ENCODE assay signal across 9 mouse cellular contexts in genomic region chr10:61466242-61466641, GRCm38 (mm10). TPM values are rescaled to one million over a fixed set of nuclear protein-coding genes. Genes with fewer than 3 reads are reported as not detected.
DNase-seq lines count a peak whose midpoint lies in the region; ATAC-seq and TF ChIP-seq lines count a peak whose summit lies in the region.
"Had no signal": no experiment of that assay in that cellular context is flagged by ENCODE, and none has a peak within 500 bp of the region (broad histone marks: within the 10 kb centered on the region; RNA-seq: fewer than 3 reads in every experiment).

No protein-coding gene starts in this region.

- H3K27me3 ChIP-seq in kidney, embryonic 14.5 days (ENCODE audit: control insufficient read depth, insufficient read depth, low read length): no peaks in the 10 kb centered on the region
- H3K27me3 ChIP-seq in ES-Bruce4 (ENCODE audit: control insufficient read depth, insufficient read depth, low read length, poor library complexity, severe bottlenecking): no peaks in the 10 kb centered on the region
- H3K27me3 ChIP-seq: neural tube, embryonic 13.5 days had no signal

- TF ChIP-seq CTCF in ES-Bruce4 (IDR thresholded peaks at IDR 0.05; ENCODE audit: low read depth, low read length): peak; percentile 82

- H3K27ac ChIP-seq in kidney, embryonic 14.5 days (ENCODE audit: low read depth, low read length): no peak overlapping the region
- no peak overlapping the region for H3K27ac ChIP-seq in ES-Bruce4 (ENCODE audit: insufficient read depth, low read length)
- H3K27ac ChIP-seq: neural tube, embryonic 13.5 days had no signal

- intact Hi-C loops in left cerebral cortex, postnatal 14 days (cut with DNase I): no loop called here

- no peaks in the 10 kb centered on the region for H3K36me3 ChIP-seq in kidney, embryonic 14.5 days (ENCODE audit: control insufficient read depth, insufficient read depth, low read length)
- H3K36me3 ChIP-seq in ES-Bruce4 (ENCODE audit: control insufficient read depth, insufficient read depth, low read length, poor library complexity, severe bottlenecking): no peaks in the 10 kb centered on the region
- H3K36me3 ChIP-seq: neural tube, embryonic 13.5 days had no signal

- no peak for TF ChIP-seq EP300 in ES-Bruce4 (IDR thresholded peaks at IDR 0.05; ENCODE audit: insufficient read depth, low read depth, low read length)

- no peaks in the 10 kb centered on the region for H3K4me1 ChIP-seq in kidney, embryonic 14.5 days (ENCODE audit: control insufficient read depth, insufficient read depth, low read length)
- H3K4me1 ChIP-seq in ES-Bruce4 (ENCODE audit: control insufficient read depth, insufficient read depth, low read length): no peaks in the 10 kb centered on the region
- H3K4me1 ChIP-seq: neural tube, embryonic 13.5 days had no signal

- 73% methylated on average over 8 of the region's 8 CpGs for WGBS in kidney, embryonic 14.5 days

- H3K4me3 ChIP-seq in kidney, embryonic 14.5 days (ENCODE audit: low read length): no peak overlapping the region
- H3K4me3 ChIP-seq in ES-Bruce4 (ENCODE audit: low read depth, low read length): peak overlapping the region; percentile 45
- H3K4me3 ChIP-seq: neural tube, embryonic 13.5 days had no signal

- DNase-seq in kidney, adult 18-20 months: peak; percentile 8
- DNase-seq in spleen, postnatal 10 days (ENCODE audit: low spot score in 2 of 2): peak; percentile 50 to 71
- no peak for DNase-seq in cerebellum, postnatal 36 days
- DNase-seq in frontal cortex, postnatal 10 days (ENCODE audit: low spot score in 2 of 2): no peak
- no peak for DNase-seq in left cerebral cortex, postnatal 14 days (ENCODE audit: low spot score in 2 of 2)

- no peak overlapping the region for H3K4me2 ChIP-seq in kidney, embryonic 14.5 days (replicated peaks; ENCODE audit: low read depth, low read length)
- H3K4me2 ChIP-seq: neural tube, embryonic 13.5 days had no signal

- no peak overlapping the region for H3K9ac ChIP-seq in kidney, embryonic 14.5 days (ENCODE audit: low read depth, low read length)
- no peak overlapping the region for H3K9ac ChIP-seq in ES-Bruce4 (ENCODE audit: low read depth, poor library complexity, severe bottlenecking)
- H3K9ac ChIP-seq: neural tube, embryonic 13.5 days had no signal

- H3K9me3 ChIP-seq in kidney, embryonic 14.5 days (ENCODE audit: control insufficient read depth, low read length): no peaks in the 10 kb centered on the region
- H3K9me3 ChIP-seq in ES-Bruce4 (replicated peaks; ENCODE audit: control insufficient read depth, insufficient read depth, low read length, poor library complexity, severe bottlenecking): no peaks in the 10 kb centered on the region
- H3K9me3 ChIP-seq: neural tube, embryonic 13.5 days had no signal

- ATAC-seq in kidney, embryonic 14.5 days (ENCODE audit: low FRiP score, low TSS enrichment): no peak
- peak; percentile 37 for ATAC-seq in inflammation-experienced regulatory T-cells, adult 6 months

- TF ChIP-seq POLR2A in ES-Bruce4 (IDR thresholded peaks at IDR 0.05; ENCODE audit: insufficient read depth, low read length): no peak

RNA-seq across cellular contexts. Expression of gene Lrrc20, which starts 9.4 kb away (rescaled TPM):
- polyA plus RNA-seq in kidney, embryonic 14.5 days (2014; fragmentation: Nextera tagmentation; extraction: Ambion mirVana): 6.3 and 9.0 TPM in 2 replicates
- polyA plus RNA-seq in ES-Bruce4 (2011; ENCODE audit: insufficient read depth, insufficient read length, low read depth, missing spikeins): 5.8 and 6.4 TPM in 2 replicates
- 1 to 10 TPM; 5.4 to 6.0 (median 5.8) TPM for polyA plus RNA-seq in inflammation-experienced regulatory T-cells, adult 6 months (2017; shearing (Covaris generic))
- 10 to 100 TPM; 13.0 to 13.9 TPM for total RNA-seq in left cerebral cortex, postnatal 14 days (2021)

RNA-seq across cellular contexts. Expression of gene Eif4ebp2, which starts 13.8 kb away (rescaled TPM):
- polyA plus RNA-seq in kidney, embryonic 14.5 days (2014; fragmentation: Nextera tagmentation; extraction: Ambion mirVana): 54.4 and 61.9 TPM in 2 replicates
- polyA plus RNA-seq in ES-Bruce4 (2011; ENCODE audit: insufficient read depth, insufficient read length, low read depth, missing spikeins): 207 and 210 TPM in 2 replicates
- polyA plus RNA-seq in inflammation-experienced regulatory T-cells, adult 6 months (2017; shearing (Covaris generic)): 10 to 100 TPM; 19.5 to 27.5 (median 24.2) TPM
- total RNA-seq in left cerebral cortex, postnatal 14 days (2021): 10 to 100 TPM; 43.0 to 45.8 TPM

RNA-seq across cellular contexts. Expression of gene Nodal, which starts 48.5 kb away (rescaled TPM):
- polyA plus RNA-seq in kidney, embryonic 14.5 days (2014; fragmentation: Nextera tagmentation; extraction: Ambion mirVana): 0.30 and 0.44 TPM in 2 replicates
- polyA plus RNA-seq in ES-Bruce4 (2011; ENCODE audit: insufficient read depth, insufficient read length, low read depth, missing spikeins): 52.2 and 53.5 TPM in 2 replicates
- under 1 TPM in 2 of 3 experiments, not detected in 1; 0.21 to 0.45 TPM for polyA plus RNA-seq in inflammation-experienced regulatory T-cells, adult 6 months (2017; shearing (Covaris generic))
- total RNA-seq in left cerebral cortex, postnatal 14 days (2021): under 1 TPM; 0.25 to 0.33 TPM
- polyA plus RNA-seq: neural tube, embryonic 13.5 days had no signal

Comparison
In these comparisons a context has a peak if more than half of its experiments do, and no peak if none do; other contexts are left out.
1. DNase-seq: peak in kidney, adult 18-20 months (single experiment) and spleen, postnatal 10 days (2 of 2); none in cerebellum, postnatal 36 days (0 of 2), frontal cortex, postnatal 10 days (0 of 2) and left cerebral cortex, postnatal 14 days (0 of 2).
2. RNA of gene Nodal, which starts 48.5 kb away (polyA plus RNA-seq): 52.2 to 53.5 TPM in ES-Bruce4; 0.30 to 0.44 TPM in kidney, embryonic 14.5 days and 0.21 to 0.45 TPM in inflammation-experienced regulatory T-cells, adult 6 months; every median in the first group is over 10 times any median in the second.